Mouse (Mus musculus) heart, embryonic 12.5 days (tissue): ENCODE results near the gene Slc44a5. TPM values are rescaled to one million over a fixed set of nuclear protein-coding genes. Genes with fewer than 3 reads are reported as not detected.
A peak's percentile ranks its signal among the peaks of the same experiment; 100 is the strongest.

ENCODE experiments used
- ATAC-seq: fragments of 200-750 bp; cut with Nextera tagmentation; 2 replicates; pipeline ENCODE4 v1.8.0; 2017; ENCODE audit warnings: moderate TSS enrichment, moderate library complexity; ENCODE audit not compliant: insufficient number of reproducible peaks, low FRiP score
- H3K27ac ChIP-seq: fragments of 300-500 bp; sonication (generic); 2 replicates; pipeline ENCODE4 v1.5.1; 2016; ENCODE audit warnings: mild to moderate bottlenecking, moderate library complexity; ENCODE audit not compliant: poor library complexity, severe bottlenecking
- H3K27me3 ChIP-seq: fragments of 300-500 bp; sonication (generic); replicated peaks from 2 replicates; pipeline ENCODE4 v1.6.1; 2016; ENCODE audit warnings: mild to moderate bottlenecking, moderate library complexity
- H3K36me3 ChIP-seq: fragments of 300-500 bp; sonication (generic); 2 replicates; pipeline ENCODE4 v1.6.1; 2016; ENCODE audit warnings: mild to moderate bottlenecking, moderate library complexity
- H3K4me1 ChIP-seq: fragments of 300-500 bp; sonication (generic); replicated peaks from 2 replicates; pipeline ENCODE4 v1.6.1; 2016; ENCODE audit warnings: mild to moderate bottlenecking
- H3K4me2 ChIP-seq: fragments of 300-500 bp; sonication (generic); 2 replicates; pipeline ENCODE4 v1.6.1; 2016; ENCODE audit warnings: mild to moderate bottlenecking, moderate library complexity
- H3K4me3 ChIP-seq: fragments of 300-500 bp; sonication (generic); 2 replicates; pipeline ENCODE4 v1.5.1; 2016; ENCODE audit warnings: mild to moderate bottlenecking
- H3K9ac ChIP-seq: fragments of 300-500 bp; sonication (generic); 2 replicates; pipeline ENCODE4 v1.6.1; 2016; ENCODE audit warnings: mild to moderate bottlenecking, moderate library complexity
- H3K9me3 ChIP-seq: fragments of 300-500 bp; sonication (generic); replicated peaks from 2 replicates; pipeline ENCODE4 v1.6.1; 2016; ENCODE audit warnings: mild to moderate bottlenecking, moderate library complexity
- WGBS: fragments of 180-500 bp; shearing (Covaris S2); methylation state at CpG from one replicate; pipeline ENCODE4 v1.1.7; 2016; 5-methylcytosine and 5-hydroxymethylcytosine counted together
- polyA plus RNA-seq: library from polyadenylated mRNA; unstranded; fragments of >200 nt; fragmentation: Nextera tagmentation; extraction: Ambion mirVana; gene quantifications from 2 replicates; pipeline ENCODE4 v1.2.1, GENCODE M21; 2016

Slc44a5 gene
- polyA plus RNA-seq, 1 experiment from 2014 or later, result 2.0 TPM

DNA sequence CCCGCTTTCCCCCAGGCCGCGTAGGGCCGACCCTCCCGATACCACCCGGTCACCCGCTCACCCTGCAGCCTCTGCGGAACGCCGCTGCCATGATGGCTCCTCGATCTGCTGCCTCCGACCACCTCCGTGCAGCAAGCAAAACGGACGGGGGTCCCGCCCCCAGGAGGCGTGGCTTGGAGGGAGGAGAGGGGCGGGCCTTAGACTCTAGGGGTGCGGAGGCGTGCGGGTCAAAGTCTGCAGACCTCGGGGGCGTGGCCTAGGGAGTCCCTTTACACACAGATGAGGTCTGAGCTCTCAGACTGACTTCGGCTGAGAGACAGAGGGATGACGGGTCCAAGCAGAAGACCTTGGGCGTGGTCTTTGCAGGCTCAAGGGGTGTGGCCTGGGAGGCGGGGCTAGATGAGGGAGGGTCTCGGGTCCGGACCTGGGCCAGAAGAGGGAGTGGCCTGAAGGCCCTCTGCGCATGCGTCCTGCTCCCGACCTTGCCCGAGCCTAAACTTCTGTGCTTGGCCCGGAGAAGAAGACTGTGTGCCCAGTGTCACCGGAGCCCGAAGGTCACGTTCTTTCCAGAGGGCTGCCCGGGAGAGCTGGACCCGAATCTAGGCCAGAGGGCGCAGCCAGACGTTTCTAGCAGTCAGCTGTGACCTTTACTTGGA, 28.8 kb upstream of the Slc44a5 start, which contains the start of gene Acadm:
Acadm (minus strand) TSS at position 298 of the 656 bp plus-strand sequence.
- Histone ChIP-seq H3K27ac (peak within 1 kb of the TSS; percentile 94), H3K4me3 (peak within 1 kb of the TSS; percentile 87), H3K4me1 (peaks cover 21% of the 10 kb centered on the region), H3K9ac (peak within 1 kb of the TSS; percentile 89), H3K27me3 (no peaks in the 10 kb centered on the region), H3K4me2 (peak within 1 kb of the TSS; percentile 77), H3K9me3 (no peaks in the 10 kb centered on the region), H3K36me3 (peaks cover 14% of the 10 kb centered on the region)
- under 1% methylated on average over 41 of the region's 41 CpGs for WGBS
- ATAC-seq, result peak; percentile 99

DNA sequence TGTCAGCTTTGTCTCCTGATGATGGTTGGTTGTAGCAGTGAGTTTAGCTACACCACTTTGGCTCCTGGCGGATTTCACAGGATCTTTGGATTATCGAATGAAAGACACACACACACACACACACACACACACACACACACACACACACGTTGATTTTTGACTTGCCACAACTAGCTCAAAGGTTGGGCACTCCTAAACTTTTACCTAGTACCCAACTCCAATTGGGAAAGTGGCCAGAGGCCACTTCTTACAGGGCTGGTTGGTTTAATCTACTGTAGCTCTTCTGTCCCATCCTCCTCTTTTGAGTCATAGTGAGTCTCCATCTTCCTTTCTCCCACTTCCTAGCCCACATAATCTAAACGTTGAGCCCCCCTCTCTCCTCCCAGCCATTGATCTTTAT, 26.0 kb upstream of the Slc44a5 start:
- Histone ChIP-seq H3K4me2 (no peak overlapping the region), H3K9me3 (0 out of 2 replicates have a peak, but pooled peaks cover 4% of the 10 kb centered on the region), H3K27me3 (no peaks in the 10 kb centered on the region), H3K27ac (no peak overlapping the region), H3K4me1 (peaks cover 14% of the 10 kb centered on the region), H3K9ac (no peak overlapping the region), H3K4me3 (no peak overlapping the region), H3K36me3 (no peaks in the 10 kb centered on the region)
- no peak for ATAC-seq
- WGBS, result 64% methylated on average over 4 of the region's 4 CpGs

DNA sequence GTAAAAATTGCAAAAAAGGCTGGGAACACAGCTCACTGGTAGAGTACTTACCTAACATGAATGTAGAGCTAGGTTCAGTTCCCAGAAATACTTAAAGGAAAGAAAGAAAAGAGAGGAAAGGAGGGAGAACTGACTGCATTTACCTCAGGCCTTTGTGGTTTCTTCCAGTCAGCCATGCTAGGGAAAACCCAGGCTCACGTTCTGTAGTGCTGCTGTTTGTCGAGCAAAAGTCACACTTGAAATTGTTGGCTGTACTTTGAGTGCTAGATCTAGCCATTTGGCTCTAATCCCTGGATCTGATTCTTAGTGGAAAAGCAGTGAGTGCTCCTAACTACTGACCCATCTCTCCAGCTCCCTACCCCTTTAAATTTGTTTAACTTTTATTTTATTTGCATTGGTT, 25.1 kb upstream of the Slc44a5 start:
- ATAC-seq, result no peak
- WGBS, result 59% methylated on average over 2 of the region's 2 CpGs
- H3K36me3 ChIP-seq, result no peaks in the 10 kb centered on the region
- 0 out of 2 replicates have a peak, but pooled peaks cover 4% of the 10 kb centered on the region for H3K9me3 ChIP-seq
- H3K27me3 ChIP-seq, result no peaks in the 10 kb centered on the region
- no peak overlapping the region for H3K9ac ChIP-seq
- H3K4me1 ChIP-seq, result 0 out of 2 replicates have a peak, but pooled peaks cover 5% of the 10 kb centered on the region
- H3K4me3 ChIP-seq, result no peak overlapping the region
- no peak overlapping the region for H3K27ac ChIP-seq
- H3K4me2 ChIP-seq, result no peak overlapping the region

DNA sequence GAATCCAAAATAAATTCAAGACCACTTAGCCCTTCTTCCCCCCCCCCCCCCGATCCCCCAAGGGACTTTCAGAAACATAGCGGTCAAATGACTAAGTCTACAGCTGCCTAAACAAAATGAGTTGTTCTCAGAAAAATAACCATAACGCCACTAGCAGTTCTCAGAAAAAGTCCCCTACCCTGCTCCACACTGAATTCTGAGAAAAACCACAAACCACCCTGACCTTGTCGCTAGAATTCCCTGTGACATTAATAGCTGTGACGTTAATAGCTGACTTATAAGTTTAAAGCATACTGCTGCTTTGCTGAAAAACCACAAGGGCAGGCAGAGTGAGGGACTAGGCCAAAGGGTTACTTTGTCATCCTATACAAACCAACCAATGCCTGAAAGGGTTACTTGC, 15.3 kb upstream of the Slc44a5 start:
- Histone ChIP-seq H3K9ac (no peak overlapping the region), H3K4me2 (no peak overlapping the region), H3K27me3 (no peaks in the 10 kb centered on the region), H3K4me1 (no peaks in the 10 kb centered on the region), H3K9me3 (peaks cover 8% of the 10 kb centered on the region; the same call in 1 of the 2 replicates), H3K27ac (no peak overlapping the region), H3K36me3 (no peaks in the 10 kb centered on the region), H3K4me3 (no peak overlapping the region)
- no peak for ATAC-seq
- WGBS, result 84% methylated on average over 5 of the region's 5 CpGs

DNA sequence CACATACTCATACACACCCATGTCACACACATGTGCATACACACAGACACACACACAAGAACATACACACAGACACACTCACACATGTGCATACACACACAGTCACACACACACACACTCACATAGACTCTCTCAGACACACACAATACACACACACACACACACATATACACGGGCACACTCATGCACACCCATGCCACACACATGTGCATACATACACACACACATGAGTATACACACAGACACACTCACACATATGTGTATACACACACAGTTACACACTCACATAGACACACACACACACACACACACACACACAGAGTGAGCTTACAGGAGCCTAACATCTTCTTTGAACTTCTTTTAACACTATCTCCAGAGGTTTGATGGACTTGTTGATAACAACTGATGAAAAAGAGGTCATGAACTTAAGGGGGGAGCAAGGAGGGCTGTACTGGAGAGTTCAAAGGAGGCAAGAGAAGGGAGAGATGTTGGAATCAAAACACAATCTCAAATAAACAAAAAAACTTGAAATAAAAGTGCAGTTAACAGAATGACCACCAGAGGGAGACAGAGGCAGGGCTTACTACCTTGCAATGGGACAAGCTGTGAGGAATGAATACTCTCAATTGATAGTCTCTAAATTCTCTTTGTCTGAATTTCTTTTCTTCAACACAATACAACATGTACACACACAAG, 14.1 kb upstream of the Slc44a5 start:
- H3K9ac ChIP-seq, result no peak overlapping the region
- WGBS, result 93% methylated on average over 1 of the region's 1 CpGs
- no peaks in the 10 kb centered on the region for H3K27me3 ChIP-seq
- no peaks in the 10 kb centered on the region for H3K4me1 ChIP-seq
- no peaks in the 10 kb centered on the region for H3K36me3 ChIP-seq
- no peak overlapping the region for H3K4me2 ChIP-seq
- peaks cover 8% of the 10 kb centered on the region; the same call in 1 of the 2 replicates for H3K9me3 ChIP-seq
- no peak overlapping the region for H3K27ac ChIP-seq
- no peak overlapping the region for H3K4me3 ChIP-seq
- ATAC-seq, result no peak

DNA sequence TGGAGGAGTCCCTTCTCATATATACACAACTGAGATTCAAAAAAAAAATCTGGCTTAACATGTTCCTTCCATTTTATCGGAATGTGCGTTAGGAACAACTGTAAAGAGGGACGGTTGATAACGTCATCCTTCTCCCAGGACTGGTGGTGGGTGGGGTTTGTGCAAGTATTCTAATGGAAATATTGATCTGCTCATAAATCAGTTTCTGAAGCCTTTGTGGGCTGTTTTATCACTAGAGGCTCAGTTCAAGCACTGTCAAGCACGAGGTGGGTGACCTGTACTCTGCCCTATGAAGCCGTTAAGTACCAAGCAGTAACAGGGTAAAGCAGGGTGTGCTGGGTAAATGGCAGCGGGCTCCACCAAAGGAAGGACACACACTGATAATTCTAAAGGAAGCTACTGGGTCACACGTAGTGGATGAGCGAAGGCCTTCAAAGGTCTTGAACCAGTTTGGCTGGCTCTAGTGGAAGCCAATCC, 13.5 kb upstream of the Slc44a5 start:
- ATAC-seq, result no peak
- Histone ChIP-seq H3K4me2 (no peak overlapping the region), H3K27ac (no peak overlapping the region), H3K4me3 (no peak overlapping the region), H3K36me3 (no peaks in the 10 kb centered on the region), H3K27me3 (no peaks in the 10 kb centered on the region), H3K9ac (no peak overlapping the region), H3K9me3 (peaks cover 8% of the 10 kb centered on the region; the same call in 1 of the 2 replicates), H3K4me1 (no peaks in the 10 kb centered on the region)
- 82% methylated on average over 9 of the region's 9 CpGs for WGBS

DNA sequence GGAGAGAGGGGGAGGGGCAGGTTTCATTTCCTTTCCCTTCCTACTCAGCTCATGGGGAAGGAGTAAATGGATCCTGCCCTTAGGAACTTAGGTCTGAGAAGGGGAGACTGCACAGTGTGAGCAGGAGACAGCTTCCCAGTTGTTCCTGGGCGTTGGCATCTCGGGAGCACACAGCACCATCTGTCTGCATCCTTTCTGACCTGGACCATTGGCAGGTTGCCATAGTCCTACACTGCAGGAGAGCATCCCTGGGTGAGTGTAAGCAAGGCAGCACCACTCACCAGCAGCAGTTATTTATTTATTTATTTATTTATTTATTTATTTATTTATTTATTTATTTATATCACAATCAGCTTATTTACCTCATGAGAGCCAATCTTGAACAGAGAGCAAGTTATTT, 12.4 kb upstream of the Slc44a5 start:
- no peaks in the 10 kb centered on the region for H3K36me3 ChIP-seq
- 66% methylated on average over 2 of the region's 2 CpGs for WGBS
- 0 out of 2 replicates have a peak, but pooled peaks cover 3% of the 10 kb centered on the region for H3K4me1 ChIP-seq
- no peak overlapping the region for H3K9ac ChIP-seq
- no peak overlapping the region for H3K4me3 ChIP-seq
- no peak overlapping the region for H3K27ac ChIP-seq
- H3K4me2 ChIP-seq, result no peak overlapping the region
- ATAC-seq, result no peak
- no peaks in the 10 kb centered on the region for H3K27me3 ChIP-seq
- peaks cover 8% of the 10 kb centered on the region; the same call in 1 of the 2 replicates for H3K9me3 ChIP-seq

DNA sequence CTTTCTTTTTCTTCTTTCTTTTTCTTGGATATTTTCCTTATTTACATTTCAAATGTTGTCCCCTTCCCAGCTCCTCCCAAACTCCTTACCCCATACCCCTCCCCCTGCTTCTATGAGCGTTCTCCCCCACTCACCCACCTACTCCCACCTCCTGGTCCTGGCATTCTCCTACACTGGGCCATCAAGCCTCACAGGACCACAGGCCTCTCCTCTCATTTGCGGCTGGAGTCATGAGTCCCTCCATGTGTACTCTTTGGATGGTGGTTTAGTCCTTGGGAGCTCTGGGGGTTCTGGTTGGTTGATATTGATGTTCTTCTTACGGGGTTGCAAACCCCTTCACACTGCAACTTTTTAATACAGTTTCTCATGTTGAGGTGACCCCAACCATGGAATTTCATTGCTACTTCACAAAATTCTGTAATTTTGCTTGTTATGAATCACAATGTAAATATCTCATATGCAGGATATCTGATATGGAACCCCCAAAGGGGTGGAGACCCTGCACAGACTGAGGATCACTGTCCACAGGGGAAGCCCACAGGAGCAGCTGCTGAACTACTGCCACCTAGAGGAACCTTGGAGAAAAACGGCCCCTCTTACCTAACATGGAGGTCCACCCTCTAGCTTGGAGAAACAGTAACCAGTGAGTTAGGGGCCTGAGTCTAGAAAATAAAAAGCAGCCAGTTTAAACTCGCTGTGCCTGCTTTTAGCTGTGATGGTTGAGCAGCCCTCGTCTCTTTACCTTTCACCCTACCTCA, 11.4 kb upstream of the Slc44a5 start:
- Histone ChIP-seq H3K4me2 (no peak overlapping the region), H3K4me1 (0 out of 2 replicates have a peak, but pooled peaks cover 3% of the 10 kb centered on the region), H3K36me3 (no peaks in the 10 kb centered on the region), H3K27ac (no peak overlapping the region), H3K9me3 (peaks cover 8% of the 10 kb centered on the region; the same call in 1 of the 2 replicates), H3K27me3 (no peaks in the 10 kb centered on the region), H3K4me3 (no peak overlapping the region), H3K9ac (no peak overlapping the region)
- WGBS, result 66% methylated on average over 6 of the region's 6 CpGs
- no peak for ATAC-seq

DNA sequence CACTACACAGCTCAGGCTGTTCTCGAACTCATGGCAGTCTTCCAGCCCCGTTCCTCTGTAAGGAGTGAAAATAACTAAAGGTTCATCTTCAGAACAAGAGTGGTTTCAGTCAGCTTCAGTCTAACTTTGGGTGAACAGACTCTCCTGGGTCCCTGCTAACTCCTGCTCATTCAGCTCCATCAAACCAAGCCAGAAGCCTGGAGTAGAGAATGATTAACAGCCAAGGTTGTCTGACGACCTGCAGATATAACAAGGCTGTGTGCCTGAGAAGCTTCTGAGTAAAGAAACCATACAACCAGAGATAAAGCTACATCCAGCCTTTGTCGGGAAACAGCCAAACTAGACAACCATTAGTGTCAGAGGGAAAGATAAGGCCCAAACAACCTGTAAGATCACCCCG, 5.8 kb upstream of the Slc44a5 start:
- Histone ChIP-seq H3K27me3 (peaks cover 16% of the 10 kb centered on the region), H3K4me1 (0 out of 2 replicates have a peak, but pooled peaks cover 3% of the 10 kb centered on the region), H3K4me2 (no peak overlapping the region), H3K9me3 (no peaks in the 10 kb centered on the region; the same call in 1 of the 2 replicates), H3K4me3 (no peak overlapping the region), H3K9ac (no peak overlapping the region), H3K27ac (no peak overlapping the region), H3K36me3 (no peaks in the 10 kb centered on the region)
- whole genome bisulfite sequencing, result 69% methylated on average over 5 of the region's 5 CpGs
- no peak for ATAC-seq

DNA sequence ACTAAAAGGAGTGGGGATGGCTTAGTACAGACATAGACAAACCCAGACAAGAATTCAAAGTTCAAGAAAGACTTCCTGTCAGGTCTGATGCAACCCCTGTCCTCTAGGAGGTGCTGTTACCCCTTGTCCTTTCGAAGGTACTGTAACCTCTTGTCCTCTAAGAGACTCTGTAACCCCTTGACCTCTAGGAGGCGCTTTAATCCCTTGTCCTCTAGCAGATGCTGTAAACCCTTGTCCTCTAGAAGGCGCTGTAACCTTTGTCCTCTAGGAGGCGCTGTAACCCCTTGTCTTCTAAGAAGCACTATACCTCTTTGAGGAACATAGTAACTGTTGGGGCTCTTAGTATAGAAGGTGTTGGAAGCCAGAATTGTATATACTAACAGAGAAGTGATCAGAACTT, 4.7 kb upstream of the Slc44a5 start:
- 47% methylated on average over 4 of the region's 4 CpGs for WGBS

DNA sequence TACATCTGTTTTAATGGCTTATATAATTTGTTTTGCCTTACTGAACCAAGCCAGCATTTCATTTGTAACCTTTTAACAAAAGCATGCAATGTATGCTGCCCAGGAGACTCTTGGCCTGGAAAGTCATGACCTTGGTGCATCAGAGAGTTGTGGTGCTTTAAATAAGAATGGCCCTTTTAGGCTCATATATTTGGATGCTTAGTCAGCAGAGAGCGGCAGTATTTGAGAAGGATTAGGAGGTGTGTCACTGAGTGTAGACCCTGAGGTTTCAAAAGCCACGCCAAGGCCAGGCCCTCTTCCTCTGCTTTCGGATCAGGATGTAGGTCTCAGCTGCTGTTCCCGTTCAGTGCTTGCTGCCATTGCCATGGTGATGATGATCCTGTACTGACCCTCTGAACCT, 3.8 kb upstream of the Slc44a5 start:
- no peaks in the 10 kb centered on the region for H3K36me3 ChIP-seq
- no peak overlapping the region for H3K9ac ChIP-seq
- no peak overlapping the region for H3K4me2 ChIP-seq
- no peak overlapping the region for H3K27ac ChIP-seq
- no peak for ATAC-seq
- H3K4me3 ChIP-seq, result no peak overlapping the region
- WGBS, result 87% methylated on average over 4 of the region's 4 CpGs
- no peaks in the 10 kb centered on the region; the same call in 1 of the 2 replicates for H3K9me3 ChIP-seq
- H3K27me3 ChIP-seq, result peaks cover 36% of the 10 kb centered on the region
- peaks cover 9% of the 10 kb centered on the region; the same call in 1 of the 2 replicates for H3K4me1 ChIP-seq

More for the DNA sequence above, 4.7 kb upstream of the Slc44a5 start:
- Histone ChIP-seq H3K36me3 (no peaks in the 10 kb centered on the region), H3K27ac (no peak overlapping the region), H3K27me3 (peaks cover 27% of the 10 kb centered on the region), H3K9ac (no peak overlapping the region), H3K4me3 (no peak overlapping the region), H3K9me3 (no peaks in the 10 kb centered on the region; the same call in 1 of the 2 replicates), H3K4me2 (no peak overlapping the region), H3K4me1 (peaks cover 8% of the 10 kb centered on the region; the same call in 1 of the 2 replicates)
- ATAC-seq, result no peak
